Mouse (Mus musculus) CD8-positive naive resting alpha-beta T cell, adult 2 months (primary cell): Measurements from ENCODE around the gene Sirt7.

Experiments
- DNase-seq, 2 experiments: peaks; one replicate each; pipeline ENCODE4 v3.0.0; 2022; ENCODE audit warnings: low read depth in 2 of 2, low spot score in 2 of 2

Sirt7 gene

DNA sequence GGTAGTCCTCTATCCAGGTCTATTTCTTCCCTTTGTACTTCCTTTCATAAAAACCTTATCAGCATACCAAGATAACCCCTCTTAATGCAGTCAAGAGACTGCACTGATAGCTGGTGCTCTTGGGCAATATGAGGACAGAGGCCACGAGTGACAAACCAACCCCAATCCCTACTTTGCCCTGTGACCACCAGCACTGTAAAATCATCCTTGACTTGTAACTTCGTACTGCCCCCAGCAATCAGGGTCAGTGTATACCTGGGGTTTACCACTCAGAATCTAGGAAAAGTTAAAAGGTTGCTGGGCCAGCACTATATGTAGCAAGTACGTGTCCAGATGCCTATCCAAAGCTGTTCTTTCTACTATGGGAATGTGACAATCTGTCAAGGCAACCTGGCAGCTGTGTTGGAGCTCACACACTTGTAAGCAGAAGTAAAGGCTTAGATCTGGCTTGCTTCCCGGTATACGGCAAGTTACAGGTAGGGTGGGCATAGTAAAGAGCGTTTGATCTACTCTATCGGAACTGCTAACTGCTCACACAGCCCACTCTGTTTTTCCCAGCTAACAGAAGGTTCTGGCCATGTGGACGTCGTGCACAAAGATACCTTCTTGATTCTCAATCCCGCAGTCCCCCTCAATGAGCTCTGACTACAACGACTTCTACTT is 53.2 kb downstream of the Sirt7 start:
- no peak for DNase-seq

DNA sequence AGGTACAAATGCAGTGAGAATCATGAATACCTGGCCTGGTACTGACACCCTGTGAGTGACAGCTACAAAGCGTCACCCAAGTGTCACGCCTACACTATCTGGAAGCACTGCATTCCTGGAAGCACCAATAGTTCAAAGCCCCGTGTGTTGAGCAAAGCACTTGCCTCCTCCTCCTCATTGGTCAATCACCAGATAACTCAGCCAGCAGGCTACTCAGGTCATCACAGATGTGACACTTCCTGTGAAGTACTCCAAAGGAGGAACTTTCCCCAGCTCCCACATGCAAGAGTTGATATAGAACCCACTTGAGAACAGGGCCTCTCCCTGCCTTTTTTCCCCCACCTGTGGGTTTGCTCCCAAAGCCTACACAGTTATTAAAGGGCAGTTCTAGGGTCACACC is 53.9 kb downstream of the Sirt7 start:
- no peak for DNase-seq
